Mouse (Mus musculus): Measurements from ENCODE around the gene Cd300lf. TPM values are rescaled to one million over a fixed set of nuclear protein-coding genes. Genes with fewer than 3 reads are reported as not detected.

Cd300lf gene
- polyA plus RNA-seq, 1 experiment from 2014 or later: not detected

GRCm38 (mm10) chr11:115167631-115168249 is 33.9 kb upstream of the Cd300lf start:
- no peaks in the 10 kb centered on the region for H3K36me3 ChIP-seq
- H3K27ac ChIP-seq (replicated peaks): no peak overlapping the region
- H3K4me1 ChIP-seq: peaks cover 41% of the 10 kb centered on the region
- no peaks in the 10 kb centered on the region for H3K9me3 ChIP-seq
- no peak for ATAC-seq (replicated peaks)
- H3K4me3 ChIP-seq: no peak overlapping the region
- H3K27me3 ChIP-seq: peaks cover 26% of the 10 kb centered on the region; the same call in 1 of the 2 replicates
- 91% methylated on average over 8 of the region's 8 CpGs for WGBS
- H3K9ac ChIP-seq (replicated peaks): no peak overlapping the region
- H3K4me2 ChIP-seq (replicated peaks): no peak overlapping the region

- no peak overlapping the region for H3K27ac ChIP-seq (replicated peaks)
- no peaks in the 10 kb centered on the region for H3K36me3 ChIP-seq
- no peaks in the 10 kb centered on the region for H3K9me3 ChIP-seq
- H3K4me1 ChIP-seq: peaks cover 38% of the 10 kb centered on the region
- ATAC-seq (replicated peaks): no peak
- H3K27me3 ChIP-seq: peaks cover 34% of the 10 kb centered on the region; the same call in 1 of the 2 replicates
- 90% methylated on average over 3 of the region's 3 CpGs for WGBS
- H3K4me3 ChIP-seq: no peak overlapping the region
- no peak overlapping the region for H3K9ac ChIP-seq (replicated peaks)
- no peak overlapping the region for H3K4me2 ChIP-seq (replicated peaks)
Measured at GRCm38 (mm10) chr11:115166776-115167175, 33.0 kb upstream of the Cd300lf start.

- Histone ChIP-seq H3K9ac (replicated peaks) (0 out of 2 replicates have a peak overlapping the region, but pooled peaks have one; percentile 49), H3K27ac (replicated peaks) (no peak overlapping the region), H3K4me3 (peak overlapping the region; percentile 58), H3K4me2 (replicated peaks) (peak overlapping the region; percentile 81), H3K4me1 (peaks cover 37% of the 10 kb centered on the region), H3K9me3 (no peaks in the 10 kb centered on the region), H3K27me3 (peaks cover 41% of the 10 kb centered on the region; the same call in 1 of the 2 replicates), H3K36me3 (no peaks in the 10 kb centered on the region)
- 2% methylated on average over 9 of the region's 9 CpGs for WGBS
- no peak for ATAC-seq (replicated peaks)
Measured at GRCm38 (mm10) chr11:115164976-115165374, 31.2 kb upstream of the Cd300lf start.

GRCm38 (mm10) chr11:115164341-115164975 is 30.7 kb upstream of the Cd300lf start:
- Histone ChIP-seq H3K4me1 (peaks cover 37% of the 10 kb centered on the region), H3K4me2 (replicated peaks) (peak overlapping the region; percentile 81), H3K36me3 (no peaks in the 10 kb centered on the region), H3K27me3 (peaks cover 41% of the 10 kb centered on the region; the same call in 1 of the 2 replicates), H3K27ac (replicated peaks) (no peak overlapping the region), H3K4me3 (peak overlapping the region; percentile 58), H3K9me3 (no peaks in the 10 kb centered on the region), H3K9ac (replicated peaks) (peak overlapping the region; percentile 49)
- WGBS: under 1% methylated on average over 14 of the region's 14 CpGs
- ATAC-seq (replicated peaks): no peak

GRCm38 (mm10) chr11:115163568-115164150 is 29.9 kb upstream of the Cd300lf start:
- Histone ChIP-seq H3K36me3 (no peaks in the 10 kb centered on the region), H3K9ac (replicated peaks) (peak overlapping the region; percentile 49), H3K4me3 (peak overlapping the region; percentile 58), H3K4me1 (peaks cover 37% of the 10 kb centered on the region), H3K9me3 (no peaks in the 10 kb centered on the region), H3K4me2 (replicated peaks) (peak overlapping the region; percentile 81), H3K27me3 (peaks cover 41% of the 10 kb centered on the region; the same call in 1 of the 2 replicates), H3K27ac (replicated peaks) (0 out of 2 replicates have a peak overlapping the region, but pooled peaks have one; percentile 39)
- ATAC-seq (replicated peaks): peak; percentile 46; the same call in 1 of the 2 replicates
- WGBS: under 1% methylated on average over 47 of the region's 47 CpGs

- no peaks in the 10 kb centered on the region for H3K9me3 ChIP-seq
- peak within 1 kb of the TSS; percentile 58 for H3K4me3 ChIP-seq
- peaks cover 37% of the 10 kb centered on the region for H3K4me1 ChIP-seq
- no peaks in the 10 kb centered on the region for H3K36me3 ChIP-seq
- 0 out of 2 replicates have a peak within 1 kb of the TSS, but pooled peaks have one; percentile 52 for H3K27ac ChIP-seq (replicated peaks)
- peaks cover 41% of the 10 kb centered on the region; the same call in 1 of the 2 replicates for H3K27me3 ChIP-seq
- ATAC-seq (replicated peaks): peak; percentile 96
- H3K4me2 ChIP-seq (replicated peaks): peak within 1 kb of the TSS; percentile 81
- under 1% methylated on average over 47 of the region's 47 CpGs for WGBS
- peak within 1 kb of the TSS; percentile 49 for H3K9ac ChIP-seq (replicated peaks)
Measured at GRCm38 (mm10) chr11:115162832-115163480, 29.2 kb upstream of the Cd300lf start, which contains the start of gene Slc9a3r1. Gene Slc9a3r1 (plus strand): TSS chr11:115163341.

GRCm38 (mm10) chr11:115162205-115162601 is 28.4 kb upstream of the Cd300lf start:
- Histone ChIP-seq H3K4me2 (replicated peaks) (peak overlapping the region; percentile 81), H3K4me1 (peaks cover 37% of the 10 kb centered on the region), H3K36me3 (no peaks in the 10 kb centered on the region), H3K9ac (replicated peaks) (no peak overlapping the region), H3K4me3 (no peak overlapping the region), H3K9me3 (no peaks in the 10 kb centered on the region), H3K27me3 (peaks cover 41% of the 10 kb centered on the region; the same call in 1 of the 2 replicates), H3K27ac (replicated peaks) (no peak overlapping the region)
- WGBS: 31% methylated on average over 9 of the region's 9 CpGs
- ATAC-seq (replicated peaks): no peak

- no peaks in the 10 kb centered on the region for H3K9me3 ChIP-seq
- ATAC-seq (replicated peaks): no peak
- H3K27me3 ChIP-seq: peaks cover 41% of the 10 kb centered on the region; the same call in 1 of the 2 replicates
- no peak overlapping the region for H3K27ac ChIP-seq (replicated peaks)
- no peak overlapping the region for H3K4me2 ChIP-seq (replicated peaks)
- no peaks in the 10 kb centered on the region for H3K36me3 ChIP-seq
- no peak overlapping the region for H3K9ac ChIP-seq (replicated peaks)
- 62% methylated on average over 9 of the region's 9 CpGs for WGBS
- H3K4me1 ChIP-seq: peaks cover 37% of the 10 kb centered on the region
- no peak overlapping the region for H3K4me3 ChIP-seq
Measured at GRCm38 (mm10) chr11:115161578-115162204, 27.9 kb upstream of the Cd300lf start.

GRCm38 (mm10) chr11:115160883-115161577 is 27.2 kb upstream of the Cd300lf start:
- Histone ChIP-seq H3K4me3 (no peak overlapping the region), H3K4me2 (replicated peaks) (no peak overlapping the region), H3K4me1 (peaks cover 37% of the 10 kb centered on the region), H3K9me3 (no peaks in the 10 kb centered on the region), H3K9ac (replicated peaks) (no peak overlapping the region), H3K27me3 (peaks cover 41% of the 10 kb centered on the region; the same call in 1 of the 2 replicates), H3K27ac (replicated peaks) (no peak overlapping the region), H3K36me3 (no peaks in the 10 kb centered on the region)
- no peak for ATAC-seq (replicated peaks)
- WGBS: 27% methylated on average over 10 of the region's 10 CpGs

GRCm38 (mm10) chr11:115160016-115160797 is 26.4 kb upstream of the Cd300lf start:
- peaks cover 34% of the 10 kb centered on the region; the same call in 1 of the 2 replicates for H3K27me3 ChIP-seq
- H3K36me3 ChIP-seq: no peaks in the 10 kb centered on the region
- H3K9ac ChIP-seq (replicated peaks): no peak overlapping the region
- ATAC-seq (replicated peaks): no peak
- H3K9me3 ChIP-seq: no peaks in the 10 kb centered on the region
- peaks cover 30% of the 10 kb centered on the region for H3K4me1 ChIP-seq
- H3K27ac ChIP-seq (replicated peaks): no peak overlapping the region
- H3K4me3 ChIP-seq: no peak overlapping the region
- WGBS: 51% methylated on average over 11 of the region's 11 CpGs
- H3K4me2 ChIP-seq (replicated peaks): no peak overlapping the region
